Mouse (Mus musculus): ENCODE measurements around the gene Pigc. TPM values are rescaled to one million over a fixed set of nuclear protein-coding genes. Genes with fewer than 3 reads are reported as not detected.

Pigc gene
- polyA plus RNA-seq, 1 experiment: 25.0 TPM

- Histone ChIP-seq H3K4me3 (ENCODE audit: control insufficient read depth, insufficient read depth, low read length) (no peak overlapping the region), H3K36me3 (ENCODE audit: control insufficient read depth, insufficient read depth, low read length) (no peaks in the 10 kb centered on the region), H3K27ac (ENCODE audit: control insufficient read depth, insufficient read depth, low read length) (no peak overlapping the region), H3K27me3 (ENCODE audit: control insufficient read depth, insufficient read depth, low read length) (no peaks in the 10 kb centered on the region), H3K4me1 (replicated peaks; ENCODE audit: control insufficient read depth, insufficient read depth, low read length) (no peaks in the 10 kb centered on the region)
- WGBS: 82% methylated on average over 4 of the region's 4 CpGs
- TF ChIP-seq POLR2A (IDR thresholded peaks at IDR 0.05; ENCODE audit: control insufficient read depth, extremely low read depth, insufficient read depth, low read length, poor library complexity): no peak
- no peak for TF ChIP-seq CTCF (IDR thresholded peaks at IDR 0.05; ENCODE audit: borderline replicate concordance, control insufficient read depth, extremely low read depth, insufficient read depth, low read length, poor library complexity)
- DNase-seq: no peak
Measured at GRCm38 (mm10) chr1:162013561-162013960, 44.6 kb downstream of the Pigc start.

DNA sequence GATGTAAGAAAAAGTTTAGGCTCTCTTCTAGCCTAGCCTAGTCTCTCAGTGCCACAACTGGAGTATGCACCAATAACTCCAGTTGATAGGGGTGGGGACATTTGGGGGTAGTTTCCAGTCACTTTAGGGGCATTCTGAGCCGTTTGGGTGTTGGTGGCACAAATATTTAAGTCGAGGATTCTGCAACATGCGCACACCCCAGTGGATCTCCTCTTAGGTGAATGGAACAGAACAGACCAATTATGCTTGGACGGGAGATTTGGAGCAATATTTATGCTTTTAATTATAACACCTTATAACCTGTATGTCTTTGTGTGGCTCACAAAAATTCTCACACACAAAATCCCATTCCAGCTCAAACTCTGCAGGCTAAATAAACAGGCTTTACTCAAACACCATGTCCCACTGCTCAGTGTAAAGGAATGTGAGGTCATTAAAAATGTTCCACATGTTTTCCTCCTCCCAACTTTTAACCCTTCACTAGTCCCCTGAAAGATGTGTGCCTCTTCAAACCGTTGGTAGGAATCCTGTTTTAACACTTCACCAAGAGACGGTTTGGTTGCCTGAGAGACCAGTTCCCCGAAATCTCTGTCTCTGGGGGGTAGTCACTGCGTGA lies 46.4 kb downstream of the Pigc start:
- DNase-seq: no peak
- H3K4me1 ChIP-seq (replicated peaks; ENCODE audit: control insufficient read depth, insufficient read depth, low read length): no peaks in the 10 kb centered on the region
- no peak overlapping the region for H3K27ac ChIP-seq (ENCODE audit: control insufficient read depth, insufficient read depth, low read length)
- TF ChIP-seq CTCF (IDR thresholded peaks at IDR 0.05; ENCODE audit: borderline replicate concordance, control insufficient read depth, extremely low read depth, insufficient read depth, low read length, poor library complexity) (no peak), POLR2A (IDR thresholded peaks at IDR 0.05; ENCODE audit: control insufficient read depth, extremely low read depth, insufficient read depth, low read length, poor library complexity) (no peak)
- H3K4me3 ChIP-seq (ENCODE audit: control insufficient read depth, insufficient read depth, low read length): no peak overlapping the region
- WGBS: 94% methylated on average over 8 of the region's 8 CpGs
- no peaks in the 10 kb centered on the region for H3K27me3 ChIP-seq (ENCODE audit: control insufficient read depth, insufficient read depth, low read length)
- H3K36me3 ChIP-seq (ENCODE audit: control insufficient read depth, insufficient read depth, low read length): no peaks in the 10 kb centered on the region

GRCm38 (mm10) chr1:162016982-162017381 lies 48.0 kb downstream of the Pigc start:
- Histone ChIP-seq H3K36me3 (ENCODE audit: control insufficient read depth, insufficient read depth, low read length) (no peaks in the 10 kb centered on the region), H3K4me1 (replicated peaks; ENCODE audit: control insufficient read depth, insufficient read depth, low read length) (no peaks in the 10 kb centered on the region), H3K27me3 (ENCODE audit: control insufficient read depth, insufficient read depth, low read length) (no peaks in the 10 kb centered on the region), H3K27ac (ENCODE audit: control insufficient read depth, insufficient read depth, low read length) (no peak overlapping the region), H3K4me3 (ENCODE audit: control insufficient read depth, insufficient read depth, low read length) (no peak overlapping the region)
- WGBS: 93% methylated on average over 7 of the region's 7 CpGs
- TF ChIP-seq POLR2A (IDR thresholded peaks at IDR 0.05; ENCODE audit: control insufficient read depth, extremely low read depth, insufficient read depth, low read length, poor library complexity) (no peak), CTCF (IDR thresholded peaks at IDR 0.05; ENCODE audit: borderline replicate concordance, control insufficient read depth, extremely low read depth, insufficient read depth, low read length, poor library complexity) (no peak)
- DNase-seq: no peak

DNA sequence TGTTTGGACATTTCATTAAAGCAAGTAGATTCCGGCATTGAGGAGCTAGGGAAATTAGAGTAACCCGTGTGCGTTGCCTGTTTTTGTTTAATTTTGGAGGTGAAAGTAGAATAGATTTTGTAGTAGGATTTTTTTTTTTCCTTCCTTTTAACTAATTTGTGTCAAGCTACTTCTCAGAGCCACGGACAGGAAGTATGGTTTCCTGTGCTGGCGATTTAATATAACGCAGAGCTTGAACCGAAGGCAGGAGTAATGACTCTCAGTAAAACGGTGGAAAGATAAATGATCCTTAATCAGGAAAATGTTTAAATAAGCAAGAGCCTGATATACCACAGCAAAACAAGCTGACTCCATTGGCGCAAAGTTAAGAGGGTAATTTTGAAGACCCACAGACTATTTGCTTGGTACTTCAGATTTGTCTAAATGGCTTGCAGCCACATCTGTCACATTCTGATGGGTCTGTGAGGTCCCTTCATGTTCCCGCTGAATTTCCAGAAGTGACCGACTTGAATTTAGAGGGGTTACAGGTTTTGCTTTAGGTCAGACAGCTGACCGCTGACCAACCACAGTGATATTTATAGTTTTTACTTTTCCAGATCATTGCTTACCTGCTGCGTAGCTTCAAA lies 49.1 kb downstream of the Pigc start:
- H3K27ac ChIP-seq (ENCODE audit: control insufficient read depth, insufficient read depth, low read length): no peak overlapping the region
- no peaks in the 10 kb centered on the region for H3K36me3 ChIP-seq (ENCODE audit: control insufficient read depth, insufficient read depth, low read length)
- WGBS: 24% methylated on average over 13 of the region's 13 CpGs
- DNase-seq: no peak
- TF ChIP-seq POLR2A (IDR thresholded peaks at IDR 0.05; ENCODE audit: control insufficient read depth, extremely low read depth, insufficient read depth, low read length, poor library complexity) (no peak), CTCF (IDR thresholded peaks at IDR 0.05; ENCODE audit: borderline replicate concordance, control insufficient read depth, extremely low read depth, insufficient read depth, low read length, poor library complexity) (no peak)
- no peaks in the 10 kb centered on the region for H3K4me1 ChIP-seq (replicated peaks; ENCODE audit: control insufficient read depth, insufficient read depth, low read length)
- no peaks in the 10 kb centered on the region for H3K27me3 ChIP-seq (ENCODE audit: control insufficient read depth, insufficient read depth, low read length)
- no peak overlapping the region for H3K4me3 ChIP-seq (ENCODE audit: control insufficient read depth, insufficient read depth, low read length)

DNA sequence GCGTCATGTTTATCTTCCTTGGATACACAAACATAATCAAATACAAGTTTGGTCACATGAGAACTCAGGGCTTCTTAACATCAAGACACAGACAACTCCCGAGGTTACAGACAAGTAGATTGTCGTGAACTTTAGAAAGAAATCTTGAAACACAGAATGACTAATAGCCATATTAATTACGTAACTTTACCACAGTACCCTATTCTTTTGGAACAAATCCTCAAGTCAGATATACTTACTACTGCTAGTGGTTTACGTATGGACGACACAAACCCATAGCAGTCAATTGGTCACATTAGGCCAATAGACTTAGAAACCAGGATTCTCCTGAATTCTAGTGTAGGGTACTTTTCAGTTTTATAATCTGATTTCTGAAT lies 49.6 kb downstream of the Pigc start:
- no peak for DNase-seq
- no peaks in the 10 kb centered on the region for H3K36me3 ChIP-seq (ENCODE audit: control insufficient read depth, insufficient read depth, low read length)
- WGBS: 90% methylated on average over 6 of the region's 6 CpGs
- no peak overlapping the region for H3K27ac ChIP-seq (ENCODE audit: control insufficient read depth, insufficient read depth, low read length)
- TF ChIP-seq CTCF (IDR thresholded peaks at IDR 0.05; ENCODE audit: borderline replicate concordance, control insufficient read depth, extremely low read depth, insufficient read depth, low read length, poor library complexity): no peak
- TF ChIP-seq POLR2A (IDR thresholded peaks at IDR 0.05; ENCODE audit: control insufficient read depth, extremely low read depth, insufficient read depth, low read length, poor library complexity): no peak
- H3K4me1 ChIP-seq (replicated peaks; ENCODE audit: control insufficient read depth, insufficient read depth, low read length): no peaks in the 10 kb centered on the region
- H3K4me3 ChIP-seq (ENCODE audit: control insufficient read depth, insufficient read depth, low read length): no peak overlapping the region
- H3K27me3 ChIP-seq (ENCODE audit: control insufficient read depth, insufficient read depth, low read length): no peaks in the 10 kb centered on the region

DNA sequence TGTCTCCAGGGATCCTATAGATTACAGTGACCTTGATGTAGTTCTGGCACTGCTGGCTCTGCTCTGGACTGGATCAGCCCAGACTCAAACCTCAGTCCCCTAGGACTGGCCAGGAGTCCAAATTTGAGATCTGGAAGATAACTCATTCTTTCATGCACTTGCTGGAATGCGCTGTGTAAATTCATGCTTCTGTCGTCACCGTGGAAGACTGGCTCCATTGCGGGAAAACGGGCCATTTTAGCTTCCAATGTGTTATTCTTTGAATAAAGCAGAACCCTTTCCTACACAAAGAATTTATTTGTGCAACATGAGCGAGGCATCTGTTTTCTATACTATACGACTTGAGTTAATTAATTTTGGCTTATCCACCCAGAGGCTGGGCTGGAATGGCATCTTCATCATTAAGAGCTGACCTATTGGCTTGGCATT lies 51.3 kb downstream of the Pigc start:
- Histone ChIP-seq H3K27me3 (ENCODE audit: control insufficient read depth, insufficient read depth, low read length) (no peaks in the 10 kb centered on the region), H3K27ac (ENCODE audit: control insufficient read depth, insufficient read depth, low read length) (no peak overlapping the region), H3K4me3 (ENCODE audit: control insufficient read depth, insufficient read depth, low read length) (no peak overlapping the region), H3K36me3 (ENCODE audit: control insufficient read depth, insufficient read depth, low read length) (no peaks in the 10 kb centered on the region), H3K4me1 (replicated peaks; ENCODE audit: control insufficient read depth, insufficient read depth, low read length) (no peaks in the 10 kb centered on the region)
- TF ChIP-seq CTCF (IDR thresholded peaks at IDR 0.05; ENCODE audit: borderline replicate concordance, control insufficient read depth, extremely low read depth, insufficient read depth, low read length, poor library complexity) (no peak), POLR2A (IDR thresholded peaks at IDR 0.05; ENCODE audit: control insufficient read depth, extremely low read depth, insufficient read depth, low read length, poor library complexity) (no peak)
- WGBS: 94% methylated on average over 7 of the region's 7 CpGs
- DNase-seq: no peak

Data from thymus, adult 2 months (tissue).